Mouse (Mus musculus): ENCODE measurements at regions not wholly inside any gene's neighbourhood (a gene's known extent, or its start where the extent isn't known, plus 50 kb on each side); places are given as distances from the start of the nearest gene placed in this dataset.
"Not testable (repeated sequence)": the region's sequence is repeated elsewhere in the genome, so short reads cannot be mapped to it uniquely, and the experiment has no call there.

DNA sequence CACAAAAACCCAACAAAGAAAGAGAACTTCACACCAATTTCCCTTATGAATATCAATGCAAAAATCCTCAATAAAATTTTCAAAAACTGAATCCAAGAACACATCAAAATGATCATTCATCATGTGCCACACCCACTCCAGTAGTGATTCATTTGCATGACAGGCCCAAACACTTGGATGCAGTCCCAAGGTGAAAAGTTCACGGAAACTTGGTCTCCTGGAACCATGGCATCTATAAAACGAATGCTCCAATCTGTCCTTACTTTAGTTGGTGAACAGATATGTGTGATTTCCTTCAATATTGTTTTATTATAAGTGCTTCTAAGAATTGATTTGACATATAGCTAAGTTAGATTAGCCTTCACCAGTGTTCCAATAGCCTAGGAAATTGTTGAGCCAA, 343.3 kb downstream of the Gm8797 start:
- Histone ChIP-seq H3K4me1 (ENCODE audit: control insufficient read depth, insufficient read depth, insufficient read length) (no peaks in the 10 kb centered on the region), H3K27me3 (ENCODE audit: control insufficient read depth, insufficient read depth, low read length) (no peaks in the 10 kb centered on the region), H3K36me3 (ENCODE audit: control insufficient read depth, insufficient read depth, low read length) (no peaks in the 10 kb centered on the region), H3K4me3 (ENCODE audit: extremely low read depth, insufficient read depth, insufficient read length) (no peak overlapping the region), H3K27ac (ENCODE audit: insufficient read depth, low read length) (no peak overlapping the region)
- 75% methylated on average over 2 of the region's 2 CpGs for WGBS
- no peak for DNase-seq (ENCODE audit: low read depth in 1 of 2, low spot score in 2 of 2)
- TF ChIP-seq CTCF (IDR thresholded peaks at IDR 0.05; ENCODE audit: extremely low read depth, insufficient read depth, insufficient read length, insufficient replicate concordance) (no peak), POLR2A (IDR thresholded peaks at IDR 0.05; ENCODE audit: low read depth, low read length) (no peak)

DNA sequence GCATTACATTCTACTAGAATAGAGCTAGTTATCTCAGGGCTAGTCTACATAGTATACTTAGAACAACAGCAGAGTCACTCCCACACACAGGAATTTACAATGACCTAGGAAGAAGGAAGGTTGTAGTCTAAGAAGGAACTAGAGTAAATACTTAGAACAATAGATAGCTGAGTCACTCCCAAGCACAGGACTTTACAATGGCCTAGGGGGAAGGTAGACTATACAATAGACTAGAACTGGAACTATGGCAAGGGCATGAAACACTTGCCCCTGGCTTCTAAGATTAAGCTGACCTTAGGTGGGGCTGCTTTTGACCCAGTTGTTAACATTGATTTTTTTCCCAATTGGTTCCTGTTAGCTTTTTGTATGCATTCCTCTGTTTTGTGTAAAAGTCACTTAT, 343.8 kb downstream of the Gm8797 start:
- not testable (repeated sequence) for DNase-seq (ENCODE audit: low read depth in 1 of 2, low spot score in 2 of 2); H3K4me1 ChIP-seq (ENCODE audit: control insufficient read depth, insufficient read depth, insufficient read length); H3K27ac ChIP-seq (ENCODE audit: insufficient read depth, low read length); H3K4me3 ChIP-seq (ENCODE audit: extremely low read depth, insufficient read depth, insufficient read length); H3K27me3 ChIP-seq (ENCODE audit: control insufficient read depth, insufficient read depth, low read length); H3K36me3 ChIP-seq (ENCODE audit: control insufficient read depth, insufficient read depth, low read length)

DNA sequence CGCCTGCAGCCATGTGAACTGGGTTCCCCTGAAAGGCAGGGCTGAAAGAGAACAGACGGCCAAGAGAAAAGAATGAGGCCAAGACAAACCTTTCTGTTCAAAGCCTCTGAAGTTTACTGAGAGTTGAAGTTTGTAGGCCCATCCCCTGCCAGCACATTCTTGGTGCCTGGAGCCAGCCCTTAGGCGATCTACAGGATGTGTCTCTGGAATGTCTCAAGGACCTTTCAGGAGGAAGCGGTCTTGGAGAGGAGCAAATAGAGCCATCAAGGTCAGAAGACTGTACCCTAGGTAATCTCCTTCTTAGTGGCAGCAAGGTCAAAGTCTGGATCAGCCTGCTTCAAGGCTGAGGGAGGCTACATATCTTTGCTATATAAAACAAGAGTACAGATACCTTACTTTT, 350.3 kb downstream of the Gm8797 start:
- Histone ChIP-seq H3K27ac (ENCODE audit: insufficient read depth, low read length) (no peak overlapping the region), H3K4me1 (ENCODE audit: control insufficient read depth, insufficient read depth, insufficient read length) (no peaks in the 10 kb centered on the region), H3K27me3 (ENCODE audit: control insufficient read depth, insufficient read depth, low read length) (no peaks in the 10 kb centered on the region), H3K4me3 (ENCODE audit: extremely low read depth, insufficient read depth, insufficient read length) (no peak overlapping the region), H3K36me3 (ENCODE audit: control insufficient read depth, insufficient read depth, low read length) (no peaks in the 10 kb centered on the region)
- WGBS = 81% methylated on average over 4 of the region's 4 CpGs
- TF ChIP-seq CTCF (IDR thresholded peaks at IDR 0.05; ENCODE audit: extremely low read depth, insufficient read depth, insufficient read length, insufficient replicate concordance) = no peak
- no peak for TF ChIP-seq POLR2A (IDR thresholded peaks at IDR 0.05; ENCODE audit: low read depth, low read length)
- no peak for DNase-seq (ENCODE audit: low read depth in 1 of 2, low spot score in 2 of 2)

DNA sequence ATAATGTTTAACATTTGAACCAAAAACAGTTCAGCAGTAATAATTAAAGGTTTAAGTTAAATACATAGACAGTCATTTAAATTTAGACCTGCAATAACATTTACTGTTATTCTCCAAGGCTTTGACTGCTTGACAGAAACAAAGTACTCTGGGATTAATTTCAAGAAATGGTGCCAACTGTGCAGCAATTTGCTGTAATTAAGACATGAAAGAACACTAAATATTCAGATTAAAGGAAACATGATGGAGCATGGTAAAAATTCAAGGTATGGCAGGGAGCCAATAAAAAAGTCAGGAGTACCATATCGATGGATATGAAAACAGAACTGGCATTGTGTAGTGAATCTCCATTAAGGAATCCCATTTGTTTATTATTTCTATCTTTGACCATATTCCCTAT, 352.3 kb downstream of the Gm8797 start:
- Histone ChIP-seq H3K4me3 (ENCODE audit: extremely low read depth, insufficient read depth, insufficient read length) (no peak overlapping the region), H3K27ac (ENCODE audit: insufficient read depth, low read length) (no peak overlapping the region), H3K36me3 (ENCODE audit: control insufficient read depth, insufficient read depth, low read length) (no peaks in the 10 kb centered on the region), H3K4me1 (ENCODE audit: control insufficient read depth, insufficient read depth, insufficient read length) (no peaks in the 10 kb centered on the region), H3K27me3 (ENCODE audit: control insufficient read depth, insufficient read depth, low read length) (no peaks in the 10 kb centered on the region)
- WGBS = 87% methylated on average over 1 of the region's 1 CpGs
- TF ChIP-seq CTCF (IDR thresholded peaks at IDR 0.05; ENCODE audit: extremely low read depth, insufficient read depth, insufficient read length, insufficient replicate concordance) (no peak), POLR2A (IDR thresholded peaks at IDR 0.05; ENCODE audit: low read depth, low read length) (no peak)
- no peak for DNase-seq (ENCODE audit: low read depth in 1 of 2, low spot score in 2 of 2)

DNA sequence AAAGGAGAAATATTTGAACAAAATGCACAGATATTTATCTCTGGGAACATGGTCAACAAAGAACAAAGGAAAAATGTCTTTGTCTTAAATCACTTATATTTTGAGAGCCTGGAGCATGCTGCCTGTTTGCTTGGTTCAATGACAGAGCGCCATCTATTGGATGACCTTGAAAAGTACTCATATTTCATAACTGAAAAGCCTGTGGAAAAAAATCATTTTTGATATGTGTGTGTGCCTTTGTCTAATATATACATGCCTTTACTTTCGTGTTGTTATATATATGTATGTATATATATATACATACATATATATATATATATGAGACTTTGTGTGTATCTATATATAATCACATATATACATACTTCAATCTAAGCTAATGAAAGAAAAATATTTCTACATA, 356.1 kb downstream of the Gm8797 start:
- Histone ChIP-seq H3K27me3 (ENCODE audit: control insufficient read depth, insufficient read depth, low read length) (no peaks in the 10 kb centered on the region), H3K4me3 (ENCODE audit: extremely low read depth, insufficient read depth, insufficient read length) (no peak overlapping the region), H3K27ac (ENCODE audit: insufficient read depth, low read length) (no peak overlapping the region), H3K4me1 (ENCODE audit: control insufficient read depth, insufficient read depth, insufficient read length) (no peaks in the 10 kb centered on the region), H3K36me3 (ENCODE audit: control insufficient read depth, insufficient read depth, low read length) (no peaks in the 10 kb centered on the region)
- DNase-seq (ENCODE audit: low read depth in 1 of 2, low spot score in 2 of 2) = no peak
- WGBS = 13% methylated on average over 2 of the region's 2 CpGs
- TF ChIP-seq POLR2A (IDR thresholded peaks at IDR 0.05; ENCODE audit: low read depth, low read length) = no peak
- no peak for TF ChIP-seq CTCF (IDR thresholded peaks at IDR 0.05; ENCODE audit: extremely low read depth, insufficient read depth, insufficient read length, insufficient replicate concordance)

DNA sequence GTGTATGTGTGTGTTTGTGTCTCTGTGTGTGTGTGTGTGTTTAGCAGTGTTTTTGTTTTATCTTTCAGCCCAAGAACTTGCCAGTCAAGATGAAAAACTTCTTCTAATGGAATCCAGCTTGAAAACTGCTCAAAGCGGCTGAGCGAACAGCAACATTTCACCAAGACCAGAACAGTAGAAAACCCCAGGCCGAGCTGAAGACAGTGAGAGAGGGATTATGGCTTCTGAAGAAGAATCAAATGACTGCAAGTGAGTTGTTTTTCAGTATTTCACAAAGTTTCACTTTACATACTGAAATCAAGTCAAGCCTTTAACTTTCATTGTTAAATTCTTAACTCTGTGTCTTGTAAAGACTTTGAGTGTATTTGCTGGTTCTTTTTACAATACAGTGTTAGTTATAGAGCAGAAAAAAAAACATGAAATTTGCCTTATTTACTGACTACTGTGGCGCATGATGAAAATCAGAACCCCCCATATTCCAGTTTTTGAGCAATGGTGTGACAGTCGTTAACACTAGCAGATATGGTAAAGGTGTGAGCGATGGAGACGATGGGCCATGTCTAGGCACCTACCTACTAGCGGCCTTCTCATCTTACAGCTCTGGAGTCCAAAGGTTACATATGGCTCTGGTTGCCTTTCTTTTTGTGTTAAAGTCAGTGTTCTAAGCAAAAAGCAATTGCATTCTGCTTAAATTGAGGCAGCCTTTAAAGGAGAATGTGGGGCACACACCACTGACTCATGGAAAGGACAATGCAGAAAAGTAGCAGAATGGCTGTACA, 357.0 kb downstream of the Gm8797 start:
- H3K27me3 ChIP-seq (ENCODE audit: control insufficient read depth, insufficient read depth, low read length) = no peaks in the 10 kb centered on the region
- no peak overlapping the region for H3K4me3 ChIP-seq (ENCODE audit: extremely low read depth, insufficient read depth, insufficient read length)
- TF ChIP-seq POLR2A (IDR thresholded peaks at IDR 0.05; ENCODE audit: low read depth, low read length) (no peak), CTCF (IDR thresholded peaks at IDR 0.05; ENCODE audit: extremely low read depth, insufficient read depth, insufficient read length, insufficient replicate concordance) (no peak)
- no peak for DNase-seq (ENCODE audit: low read depth in 1 of 2, low spot score in 2 of 2)
- WGBS = 87% methylated on average over 8 of the region's 8 CpGs
- H3K36me3 ChIP-seq (ENCODE audit: control insufficient read depth, insufficient read depth, low read length) = no peaks in the 10 kb centered on the region
- no peak overlapping the region for H3K27ac ChIP-seq (ENCODE audit: insufficient read depth, low read length)
- H3K4me1 ChIP-seq (ENCODE audit: control insufficient read depth, insufficient read depth, insufficient read length) = no peaks in the 10 kb centered on the region

DNA sequence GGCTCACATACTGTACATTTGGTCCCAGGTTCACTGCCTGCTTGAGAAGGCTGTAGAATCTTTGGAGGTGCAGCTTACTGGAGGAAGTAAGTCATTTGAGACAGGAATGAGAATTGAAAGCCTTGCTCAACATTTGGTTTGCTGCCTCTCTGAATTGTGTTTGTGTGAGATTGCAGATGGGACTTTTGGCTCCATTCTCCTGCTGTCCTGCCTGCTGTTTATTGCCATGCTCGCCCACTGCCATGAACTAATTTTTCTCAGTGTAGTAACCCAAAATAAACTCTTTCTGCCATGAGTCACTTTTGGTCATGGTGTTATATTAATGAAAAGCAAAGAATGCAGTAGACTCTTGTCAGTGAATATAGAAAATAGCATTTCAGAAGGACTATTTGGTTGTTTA, 368.1 kb downstream of the Gm8797 start:
- H3K27me3 ChIP-seq (ENCODE audit: control insufficient read depth, insufficient read depth, low read length) = no peaks in the 10 kb centered on the region
- DNase-seq (ENCODE audit: low read depth in 1 of 2, low spot score in 2 of 2) = no peak
- no peak overlapping the region for H3K4me3 ChIP-seq (ENCODE audit: extremely low read depth, insufficient read depth, insufficient read length)
- H3K36me3 ChIP-seq (ENCODE audit: control insufficient read depth, insufficient read depth, low read length) = no peaks in the 10 kb centered on the region
- TF ChIP-seq CTCF (IDR thresholded peaks at IDR 0.05; ENCODE audit: extremely low read depth, insufficient read depth, insufficient read length, insufficient replicate concordance) (no peak), POLR2A (IDR thresholded peaks at IDR 0.05; ENCODE audit: low read depth, low read length) (no peak)
- H3K27ac ChIP-seq (ENCODE audit: insufficient read depth, low read length) = no peak overlapping the region
- no peaks in the 10 kb centered on the region for H3K4me1 ChIP-seq (ENCODE audit: control insufficient read depth, insufficient read depth, insufficient read length)
- WGBS = 74% methylated on average over 1 of the region's 1 CpGs

DNA sequence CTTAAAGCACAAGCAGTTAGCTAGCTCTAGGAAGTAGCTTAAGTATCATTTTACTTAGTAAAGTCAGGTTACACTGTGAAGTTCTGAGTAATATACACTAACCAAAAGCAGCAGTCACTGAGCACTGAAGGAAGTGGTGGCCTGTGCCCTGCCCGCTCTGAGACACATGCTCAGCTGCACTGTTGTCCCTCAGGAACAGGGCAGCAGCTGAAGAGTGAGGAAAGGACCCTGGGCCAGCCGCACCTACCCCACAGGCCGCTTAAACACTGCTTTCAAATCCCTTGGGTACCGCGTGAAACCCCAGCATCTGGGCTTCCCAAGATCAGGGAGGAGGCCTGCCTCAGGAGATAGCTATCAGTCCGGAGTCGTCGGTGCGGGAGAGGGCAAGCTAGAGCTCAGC, 385.1 kb downstream of the Gm8797 start:
- not testable (repeated sequence) for H3K4me3 ChIP-seq (ENCODE audit: extremely low read depth, insufficient read depth, insufficient read length); H3K4me1 ChIP-seq (ENCODE audit: control insufficient read depth, insufficient read depth, insufficient read length); H3K27ac ChIP-seq (ENCODE audit: insufficient read depth, low read length); H3K36me3 ChIP-seq (ENCODE audit: control insufficient read depth, insufficient read depth, low read length); H3K27me3 ChIP-seq (ENCODE audit: control insufficient read depth, insufficient read depth, low read length); DNase-seq (ENCODE audit: low read depth in 1 of 2, low spot score in 2 of 2)
- 81% methylated on average over 9 of the region's 9 CpGs for WGBS
